Mouse (Mus musculus): Measurements from ENCODE around the gene Klhl31.

Gene Klhl31

GRCm38 (mm10) chr9:77636450-77636951 lies at the start of gene Klhl31:
Gene Klhl31 (plus strand): TSS chr9:77636500.
- peak; percentile 98 for DNase-seq

DNA sequence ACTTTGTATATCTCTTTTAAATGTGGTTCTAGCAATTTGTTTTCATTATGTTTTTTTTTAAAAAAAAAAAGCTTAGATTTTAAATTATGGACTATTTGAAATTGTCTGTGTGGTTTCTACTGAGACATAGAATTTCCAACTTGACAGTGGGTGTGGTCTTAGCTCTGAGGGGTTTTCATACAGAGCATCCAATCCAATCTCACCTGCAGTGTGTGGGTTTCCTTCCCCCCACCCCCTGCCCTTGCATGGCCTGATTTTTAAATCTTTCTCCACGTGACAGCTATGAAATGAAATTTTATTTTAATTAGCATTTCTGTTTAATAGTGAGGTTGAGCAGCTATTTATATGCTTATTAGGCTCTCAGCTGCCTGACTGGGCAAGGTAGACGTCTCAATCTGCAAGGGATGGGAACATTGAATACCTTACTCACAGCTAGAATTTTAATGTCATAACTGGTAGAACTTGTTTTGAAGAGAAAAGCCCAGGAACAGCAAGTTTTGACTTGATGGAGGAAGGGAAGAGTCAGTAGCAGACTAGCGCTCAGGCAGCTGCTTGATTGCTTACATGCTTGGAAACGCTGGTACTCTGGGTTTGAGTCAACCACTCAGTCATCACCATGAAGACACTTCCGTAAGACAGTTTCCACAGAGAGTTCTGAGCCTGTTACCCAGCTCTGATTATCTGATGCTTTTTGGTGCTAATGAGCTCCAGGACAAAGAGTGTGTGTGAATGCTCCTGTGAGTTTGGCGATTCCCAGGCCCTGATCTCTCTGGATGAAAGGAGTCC lies 49.3 kb upstream of the Klhl31 start:
- peak; percentile 70 for DNase-seq

GRCm38 (mm10) chr9:77587616-77588015 lies 48.7 kb upstream of the Klhl31 start:
- DNase-seq = peak; percentile 62

- no peak for DNase-seq
These were observed 46.8 kb upstream of the Klhl31 start for GRCm38 (mm10) chr9:77589496-77589895.

- peak; percentile 79 for DNase-seq
These were observed 43.9 kb upstream of the Klhl31 start for GRCm38 (mm10) chr9:77592423-77592822.

- peak; percentile 80 for DNase-seq
These were observed 41.2 kb upstream of the Klhl31 start for GRCm38 (mm10) chr9:77595006-77595626.

DNA sequence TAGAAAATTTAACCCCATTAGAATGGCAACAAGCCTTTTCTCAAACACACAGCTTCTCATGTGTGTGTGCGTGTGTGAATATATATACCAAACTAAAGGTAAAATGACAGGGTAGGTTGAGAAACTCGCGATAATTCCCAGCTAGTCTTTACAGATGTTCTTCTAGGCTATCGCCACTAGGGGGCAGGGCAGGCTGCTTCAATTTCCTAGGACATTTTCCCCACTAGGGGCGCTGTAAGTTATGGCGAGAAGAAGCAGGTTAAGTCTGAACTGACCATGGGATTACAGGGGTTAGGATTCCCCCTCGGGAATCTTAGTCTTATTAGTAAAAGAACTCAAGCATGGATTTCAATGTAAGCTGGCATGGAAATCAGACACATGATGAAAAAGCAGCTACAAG lies 39.9 kb upstream of the Klhl31 start:
- peak; percentile 92 for DNase-seq

DNA sequence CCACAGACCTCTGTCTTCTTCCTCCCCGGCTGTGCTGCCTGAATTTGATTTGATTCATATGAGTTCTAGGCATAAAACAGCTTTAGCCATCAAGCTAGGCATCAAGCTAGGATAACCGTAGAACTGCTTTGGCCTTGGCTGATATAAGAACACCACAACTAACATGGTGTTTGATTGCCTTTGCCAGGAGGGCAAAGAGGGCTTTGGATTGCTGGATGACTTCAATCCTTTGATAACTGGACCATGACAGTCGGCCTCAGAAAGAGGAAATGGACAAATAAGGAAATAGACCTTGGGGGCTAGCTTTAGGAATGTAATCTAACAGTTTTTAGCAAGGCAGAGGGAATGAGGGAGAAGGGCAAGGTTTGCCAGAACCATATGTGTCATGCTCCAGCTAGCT lies 37.7 kb upstream of the Klhl31 start:
- no peak for DNase-seq

DNA sequence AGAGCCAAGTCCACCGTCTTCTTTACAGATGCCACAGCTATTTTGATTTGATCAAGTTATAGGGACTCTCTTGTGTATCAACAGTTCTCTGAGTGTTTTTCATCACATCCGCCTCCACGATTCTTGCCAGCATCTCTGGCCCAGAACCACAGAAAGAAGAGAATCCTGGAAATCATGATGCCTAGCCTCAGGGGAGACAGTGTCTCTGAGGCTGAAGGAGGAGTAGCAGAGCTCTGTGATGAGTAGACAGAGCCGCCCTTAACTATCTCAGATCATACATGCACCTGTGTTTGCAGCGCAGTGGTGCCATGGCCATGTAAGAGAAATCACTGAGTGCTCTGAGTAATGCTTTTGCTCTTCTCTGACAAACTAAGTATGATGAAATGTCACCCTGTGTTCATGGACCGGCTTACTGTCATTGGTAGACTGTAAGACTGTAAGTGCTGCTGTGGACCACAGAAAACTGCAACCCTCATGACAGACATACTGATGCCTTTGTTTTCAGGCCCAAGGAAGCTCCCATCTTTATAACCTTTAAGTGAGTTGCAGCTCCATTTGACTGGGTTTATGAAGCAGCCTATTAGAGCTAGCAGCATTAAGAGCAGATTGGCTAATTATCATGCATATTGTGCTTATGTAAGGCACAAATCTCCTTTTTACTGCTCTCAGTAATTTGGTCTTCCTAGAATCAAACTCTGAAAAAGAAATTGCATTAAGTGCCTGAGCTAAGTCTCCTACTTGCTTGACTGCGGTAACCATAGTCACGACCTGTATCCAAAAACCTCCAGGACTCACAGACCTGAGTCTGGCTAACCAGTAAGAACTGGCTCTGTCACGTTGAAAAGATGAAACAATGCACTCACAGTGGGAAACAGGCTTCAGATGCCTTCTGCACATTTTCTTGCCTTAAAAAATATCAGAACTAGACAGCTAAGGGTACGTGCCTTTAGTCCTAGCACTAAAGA lies 33.7 kb upstream of the Klhl31 start:
- DNase-seq = peak; percentile 51

DNA sequence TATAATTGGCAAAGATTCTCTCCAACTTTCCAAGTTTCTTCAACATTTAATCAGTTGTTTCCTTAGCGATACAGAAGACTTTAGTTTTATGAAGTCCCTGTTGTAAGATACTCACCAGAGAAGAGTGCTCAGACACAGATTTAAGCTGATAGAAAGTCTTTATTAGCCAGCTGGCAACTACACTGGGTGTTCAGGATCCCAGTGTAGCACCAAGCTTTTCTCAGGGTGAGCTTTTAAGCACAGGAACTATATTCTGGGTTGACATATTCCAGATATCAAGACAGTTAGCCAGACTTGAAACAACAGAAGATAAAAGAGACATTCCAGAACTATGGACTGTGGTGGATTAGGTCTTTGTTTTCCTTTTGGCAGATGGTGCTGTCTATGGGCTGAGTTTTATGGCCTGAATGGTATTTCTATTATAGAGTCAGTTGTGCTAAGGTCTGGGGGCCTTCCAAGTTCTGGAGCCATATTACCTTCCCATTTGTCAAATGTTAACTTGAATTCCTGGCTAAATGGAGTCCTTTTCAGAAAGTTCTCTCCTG lies 32.3 kb upstream of the Klhl31 start:
- no peak for DNase-seq

GRCm38 (mm10) chr9:77607295-77607694 lies 29.0 kb upstream of the Klhl31 start:
- DNase-seq = peak; percentile 35

DNA sequence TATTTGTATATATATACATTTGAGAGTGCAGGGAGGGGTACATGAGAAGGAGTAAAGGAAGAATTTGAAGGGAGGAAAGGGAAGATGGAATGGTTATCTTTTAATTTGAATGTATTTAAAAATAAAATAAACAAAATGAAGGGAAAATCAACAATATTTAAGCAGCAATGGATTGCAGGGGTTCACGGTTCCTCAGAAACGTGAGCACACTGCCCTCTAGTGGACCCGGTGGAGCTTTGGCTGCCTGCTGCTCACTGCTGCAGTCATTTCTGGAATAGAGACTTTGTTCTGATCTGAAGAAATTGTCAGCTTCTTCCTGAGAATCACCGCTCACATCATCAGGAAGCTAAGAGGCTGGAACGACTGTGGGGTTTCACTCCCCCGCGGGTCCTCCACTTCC lies 28.5 kb upstream of the Klhl31 start:
- peak; percentile 34 for DNase-seq

GRCm38 (mm10) chr9:77610811-77611210 lies 25.5 kb upstream of the Klhl31 start:
- DNase-seq = peak; percentile 24

- DNase-seq = no peak
These were observed 24.0 kb upstream of the Klhl31 start for GRCm38 (mm10) chr9:77612349-77612748.

GRCm38 (mm10) chr9:77615868-77616267 lies 20.4 kb upstream of the Klhl31 start:
- peak; percentile 65 for DNase-seq

DNA sequence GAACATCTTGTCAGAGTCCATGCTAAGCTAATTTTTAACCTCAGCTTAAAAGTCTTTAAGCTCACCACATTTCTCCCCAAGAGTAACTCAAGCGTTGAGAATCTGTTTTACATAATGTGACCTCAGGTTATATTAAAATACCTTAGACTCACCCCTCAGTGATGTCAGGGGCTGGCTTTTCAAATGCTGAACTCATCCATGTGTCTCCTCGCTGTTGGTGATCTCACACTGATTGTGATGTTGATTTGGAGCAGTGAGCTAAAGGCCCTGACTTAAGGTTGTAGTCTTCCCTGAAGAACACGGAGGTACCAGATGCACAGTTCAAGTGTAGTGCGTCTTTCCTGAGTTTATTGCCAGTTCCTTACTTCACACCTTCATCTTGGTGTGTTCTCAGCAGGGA lies 19.5 kb upstream of the Klhl31 start:
- DNase-seq = peak; percentile 68

DNA sequence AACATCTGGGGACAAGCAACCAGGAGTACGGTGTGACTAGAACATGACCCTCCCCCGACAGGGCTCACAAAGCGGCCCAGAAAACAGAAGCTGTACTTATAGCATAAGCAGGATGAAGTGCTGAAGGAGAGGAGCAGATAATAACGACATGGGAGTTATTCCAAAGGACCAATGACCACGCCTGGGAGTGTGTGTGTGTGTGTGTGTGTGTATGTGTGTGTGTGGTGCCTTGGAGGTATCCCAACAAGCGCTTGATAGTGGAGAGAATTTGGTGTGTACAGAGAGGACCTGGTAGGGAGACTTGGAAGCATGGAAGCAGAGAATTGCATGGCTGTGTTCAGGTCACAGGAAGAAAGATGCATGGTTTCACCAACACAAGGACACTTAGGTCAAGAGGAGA lies 18.5 kb upstream of the Klhl31 start:
- DNase-seq = peak; percentile 85

DNA sequence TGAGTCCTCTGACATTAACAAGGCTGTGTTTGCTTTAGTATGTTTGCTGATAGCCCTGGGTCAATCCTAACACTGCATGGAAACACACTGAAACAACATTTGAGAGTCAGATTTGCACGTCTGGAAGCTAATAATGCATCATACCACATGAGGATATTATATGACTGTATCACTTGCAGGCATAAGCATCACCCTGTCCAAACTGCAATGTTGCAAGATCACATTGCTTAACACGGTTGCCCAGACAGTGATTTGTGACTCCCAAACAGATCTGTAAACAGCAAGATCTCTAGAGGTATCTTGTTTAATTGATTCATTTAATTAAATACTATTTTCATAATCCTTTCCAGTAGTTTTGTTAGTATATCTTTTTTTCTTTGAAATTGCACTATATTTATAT lies 17.9 kb upstream of the Klhl31 start:
- DNase-seq = no peak

GRCm38 (mm10) chr9:77620077-77620476 lies 16.2 kb upstream of the Klhl31 start:
- DNase-seq = no peak

DNA sequence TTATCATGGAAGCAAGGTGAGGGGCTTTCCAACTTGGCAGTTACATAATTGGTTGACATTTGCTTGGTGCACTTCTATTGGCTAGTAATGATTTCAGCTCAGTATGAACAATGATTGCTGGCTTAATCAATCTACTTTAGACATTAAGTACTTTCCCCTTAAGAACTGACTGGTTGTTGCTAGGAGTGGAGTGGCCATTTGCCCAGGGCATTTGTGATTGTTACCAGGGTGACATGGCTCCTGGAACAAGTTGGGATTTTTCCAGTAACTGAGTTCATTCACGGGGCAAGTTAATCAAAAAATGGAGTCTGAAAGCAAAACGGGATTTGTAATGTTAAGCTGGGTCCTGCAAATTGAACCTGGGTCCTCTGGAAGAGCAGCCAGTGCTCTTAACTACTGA lies 15.8 kb upstream of the Klhl31 start:
- DNase-seq = peak; percentile 94

DNA sequence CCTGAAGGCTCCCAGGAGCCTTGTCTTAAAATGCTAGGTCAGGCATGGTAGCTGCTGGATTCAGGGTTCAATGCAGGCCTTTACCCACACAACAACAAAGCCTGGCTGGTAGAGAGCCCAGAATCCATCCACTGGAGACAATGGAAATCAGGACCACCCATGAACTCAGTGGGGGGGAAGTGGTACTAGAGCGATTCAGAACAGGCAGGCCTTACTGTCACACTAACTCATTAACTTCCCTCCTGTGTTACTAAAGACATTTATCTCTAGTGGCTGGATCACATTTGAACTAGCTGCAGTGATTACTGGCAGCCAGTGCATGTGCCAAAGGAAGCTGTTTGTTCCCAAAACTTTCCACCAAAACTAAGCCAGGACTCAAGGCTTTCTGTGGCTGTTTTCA lies 13.4 kb upstream of the Klhl31 start:
- DNase-seq = peak; percentile 89

DNA sequence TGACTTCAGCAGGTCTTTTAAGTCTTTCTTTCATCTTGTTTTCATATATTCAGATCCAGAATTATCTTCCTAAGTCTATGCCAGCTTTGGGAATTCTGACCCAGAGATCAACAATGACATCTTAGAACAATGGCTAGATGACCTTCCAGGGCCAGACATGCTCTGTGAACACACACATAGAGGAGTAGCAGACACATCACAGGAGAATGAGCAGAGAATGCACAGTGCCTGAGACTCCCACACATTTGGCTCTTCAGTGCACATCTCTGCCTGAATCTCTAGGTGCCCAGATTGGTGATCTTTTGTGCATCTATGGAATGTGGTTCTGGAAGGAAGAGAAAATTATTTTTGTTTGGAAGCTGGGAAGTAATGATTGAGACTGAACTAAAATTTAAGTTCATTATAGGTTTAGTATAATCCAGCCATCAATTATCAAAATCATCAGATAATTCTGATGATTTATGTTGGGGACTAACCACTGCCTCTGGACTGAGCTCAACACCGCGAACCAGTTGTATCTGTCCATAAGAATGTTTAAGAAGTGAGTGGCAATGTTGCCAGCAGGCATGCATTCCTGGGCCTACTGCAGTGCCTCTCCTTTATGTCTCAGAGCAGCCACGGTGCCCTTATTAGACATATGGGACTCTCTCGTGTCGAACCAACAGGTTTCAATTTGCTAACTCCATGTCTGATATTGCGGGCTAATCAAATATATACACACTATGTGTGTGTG lies 12.8 kb upstream of the Klhl31 start:
- DNase-seq = peak; percentile 70

All from heart, adult 11 months (tissue).